Mouse (Mus musculus) erythroblast, embryonic 14.5 days (primary cell): ENCODE results near the gene Sorcs2.

ENCODE experiments used
- GATA1 ChIP-seq: IDR thresholded peaks from 2 replicates; pipeline ENCODE4 v1.6.1; 2012; ENCODE audit warnings: low read length, inconsistent platforms, mixed read lengths
- TAL1 ChIP-seq: IDR thresholded peaks from 3 replicates; pipeline ENCODE4 v1.6.1; 2012; ENCODE audit warnings: low read length, inconsistent platforms, mixed read lengths

DNA sequence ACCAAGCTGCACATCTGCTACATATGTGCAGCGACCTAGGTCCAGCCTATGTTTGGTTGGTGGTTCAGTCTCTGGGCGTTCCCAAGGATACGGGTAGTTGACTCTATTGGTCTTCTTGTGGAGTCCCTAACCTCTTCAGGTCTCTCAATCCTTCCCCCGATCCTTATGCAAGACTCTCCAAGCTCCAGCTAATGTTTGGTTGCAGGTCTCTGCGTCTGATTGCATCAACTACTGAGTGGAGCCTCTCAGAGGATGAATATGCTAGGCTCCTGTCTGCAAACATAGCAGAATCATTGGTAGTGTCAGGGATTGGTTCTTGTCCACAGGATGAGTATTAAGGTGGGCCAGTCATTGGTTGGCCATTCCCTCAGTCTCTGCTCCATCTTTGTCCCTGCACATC is 140.9 kb downstream of the Sorcs2 start:
- TF ChIP-seq GATA1 (no peak), TAL1 (no peak)
